Mouse (Mus musculus) hindbrain, postnatal 0 days (tissue): Measurements from ENCODE around the gene Anapc13. TPM values are rescaled to one million over a fixed set of nuclear protein-coding genes. Genes with fewer than 3 reads are reported as not detected.

Experiments
- ATAC-seq: fragments of 200-750 bp; cut with Nextera tagmentation; 2 replicates; pipeline ENCODE4 v1.8.0; 2017; ENCODE audit warnings: mild to moderate bottlenecking, moderate TSS enrichment, moderate library complexity
- DNase-seq: peaks from one replicate; pipeline ENCODE4 v3.0.0-alpha.2; 2015; ENCODE audit warnings: low spot score
- H3K27ac ChIP-seq: fragments of 300-500 bp; sonication (generic); 2 replicates; pipeline ENCODE4 v1.5.1; 2014; ENCODE audit warnings: mild to moderate bottlenecking
- H3K27me3 ChIP-seq: fragments of 300-500 bp; sonication (generic); 2 replicates; pipeline ENCODE4 v1.6.1; 2014; ENCODE audit warnings: low read length, mixed read lengths; ENCODE audit not compliant: insufficient read depth
- H3K36me3 ChIP-seq: fragments of 300-500 bp; sonication (generic); 2 replicates; pipeline ENCODE4 v1.6.1; 2014; ENCODE audit warnings: low read length, mixed read lengths; ENCODE audit not compliant: insufficient read depth
- H3K4me1 ChIP-seq: fragments of 300-500 bp; sonication (generic); 2 replicates; pipeline ENCODE4 v1.6.1; 2014; ENCODE audit warnings: antibody characterized with exemption, low read length, mixed read lengths; ENCODE audit not compliant: insufficient read depth
- H3K4me2 ChIP-seq: fragments of 300-500 bp; sonication (generic); 2 replicates; pipeline ENCODE4 v1.6.1; 2014; ENCODE audit warnings: low read depth, mild to moderate bottlenecking, low read length, moderate library complexity, mixed read lengths
- H3K4me3 ChIP-seq: fragments of 300-500 bp; sonication (generic); 2 replicates; pipeline ENCODE4 v1.5.1; 2014; ENCODE audit warnings: low read length
- H3K9ac ChIP-seq: fragments of 300-500 bp; sonication (generic); replicated peaks from 2 replicates; pipeline ENCODE4 v1.6.1; 2014; ENCODE audit warnings: mild to moderate bottlenecking, low read length, moderate library complexity, mixed read lengths
- H3K9me3 ChIP-seq: fragments of 300-500 bp; sonication (generic); 2 replicates; pipeline ENCODE4 v1.6.1; 2016; ENCODE audit warnings: low read length, mixed read lengths
- CTCF ChIP-seq: IDR thresholded peaks from 2 replicates; pipeline ENCODE4 v1.5.1; 2016; ENCODE audit warnings: antibody characterized with exemption, control low read depth, low read depth
- WGBS: fragments of 180-500 bp; shearing (Covaris S2); extraction: QIAGEN DNeasy Blood & Tissue Kit; methylation state at CpG from one replicate; pipeline ENCODE4 v1.1.7; 2014; 5-methylcytosine and 5-hydroxymethylcytosine counted together
- polyA plus RNA-seq: library from polyadenylated mRNA; unstranded; fragments of >200 nt; fragmentation: Nextera tagmentation; extraction: Ambion mirVana; gene quantifications from 2 replicates; pipeline ENCODE4 v1.2.1, GENCODE M21; 2015
- total RNA-seq: library from RNA; depleted of rRNA; stranded (reverse); fragments of >200 nt; gene quantifications from 2 replicates; pipeline ENCODE4 v1.2.3, GENCODE M21; 2014; rRNA removed

The Anapc13 gene
- total and polyA plus RNA-seq, 2 experiments from 2014 or later = 22.0 to 170 TPM

DNA sequence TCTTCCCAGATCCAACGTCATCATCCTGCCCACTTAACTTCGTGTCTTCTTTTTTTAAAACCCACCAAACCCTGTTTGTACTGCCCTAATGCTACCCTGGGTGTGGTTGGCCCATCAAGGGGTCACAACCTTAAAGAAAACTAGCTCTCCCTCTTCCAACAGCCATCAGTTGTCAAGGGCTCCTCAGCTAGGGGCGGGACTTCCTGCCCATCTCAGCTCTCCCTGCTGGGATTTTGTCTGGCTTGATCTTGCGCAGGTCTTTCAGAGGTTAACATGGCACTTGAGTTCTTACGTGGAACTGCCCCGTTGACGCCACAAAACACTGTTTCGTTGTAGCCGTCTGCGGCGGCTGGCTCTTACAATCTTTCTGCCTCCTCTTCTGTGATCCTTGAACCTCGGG, 42.8 kb downstream of the Anapc13 start:
- no peak overlapping the region for H3K27ac ChIP-seq
- ATAC-seq (no peak), DNase-seq (no peak)
- H3K4me3 ChIP-seq = no peak overlapping the region
- no peak overlapping the region for H3K9ac ChIP-seq
- no peaks in the 10 kb centered on the region for H3K27me3 ChIP-seq
- H3K9me3 ChIP-seq = no peaks in the 10 kb centered on the region
- H3K4me2 ChIP-seq = no peak overlapping the region
- WGBS = 91% methylated on average over 12 of the region's 12 CpGs
- H3K36me3 ChIP-seq = no peaks in the 10 kb centered on the region
- no peaks in the 10 kb centered on the region for H3K4me1 ChIP-seq
- TF ChIP-seq CTCF = no peak

DNA sequence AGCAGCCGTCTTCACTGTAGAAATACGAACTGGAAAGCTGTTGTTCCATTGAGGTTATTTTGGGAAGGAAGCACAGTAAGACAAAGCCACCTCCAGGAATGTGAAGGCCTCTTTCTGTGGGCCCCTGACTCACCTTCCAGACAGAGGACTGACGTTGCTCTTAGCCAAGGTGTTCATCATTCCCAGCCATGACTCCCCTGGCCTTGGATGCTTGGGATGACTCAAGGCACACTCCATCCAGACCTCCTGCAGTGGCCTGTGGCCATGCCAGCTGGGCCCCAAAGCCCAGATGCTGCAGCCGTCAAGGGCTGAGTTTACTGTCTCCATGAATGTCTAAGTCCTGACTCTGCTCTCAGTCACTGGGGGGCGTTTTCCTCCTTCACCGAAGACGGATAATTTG, 47.3 kb downstream of the Anapc13 start:
- no peaks in the 10 kb centered on the region for H3K36me3 ChIP-seq
- WGBS = 61% methylated on average over 7 of the region's 7 CpGs

DNA sequence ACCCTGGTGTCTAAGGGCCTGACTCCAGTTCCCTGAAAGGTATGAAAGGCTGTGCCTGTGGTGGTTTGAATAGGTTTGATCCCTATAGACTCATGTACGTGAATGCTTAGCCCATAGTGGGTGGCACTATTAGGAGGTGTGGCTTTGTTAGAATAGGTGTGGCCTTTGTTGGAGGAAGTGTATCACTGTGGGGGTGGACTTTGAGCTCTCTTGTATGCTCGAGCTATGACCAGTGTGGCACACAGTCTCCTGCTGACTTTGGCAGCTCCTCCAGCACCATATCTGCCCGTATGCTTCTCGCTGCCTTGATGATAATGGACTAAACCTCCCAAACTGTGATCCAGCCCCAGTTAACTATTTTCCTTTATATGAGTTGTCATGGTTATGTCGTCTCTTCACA, 49.8 kb downstream of the Anapc13 start:
- Histone ChIP-seq H3K36me3 (no peaks in the 10 kb centered on the region), H3K9ac (no peak overlapping the region), H3K27ac (no peak overlapping the region), H3K4me3 (no peak overlapping the region), H3K27me3 (no peaks in the 10 kb centered on the region), H3K9me3 (no peaks in the 10 kb centered on the region), H3K4me2 (no peak overlapping the region), H3K4me1 (no peaks in the 10 kb centered on the region)
- DNase-seq (no peak), ATAC-seq (no peak)
- TF ChIP-seq CTCF = no peak
- WGBS = 75% methylated on average over 5 of the region's 5 CpGs

More for the DNA sequence above, 47.3 kb downstream of the Anapc13 start:
- Histone ChIP-seq H3K9ac (no peak overlapping the region), H3K4me3 (no peak overlapping the region), H3K4me1 (no peaks in the 10 kb centered on the region), H3K27ac (no peak overlapping the region), H3K9me3 (no peaks in the 10 kb centered on the region), H3K4me2 (no peak overlapping the region), H3K27me3 (no peaks in the 10 kb centered on the region)
- DNase-seq (no peak), ATAC-seq (no peak)
- no peak for TF ChIP-seq CTCF

- DNase-seq (no peak), ATAC-seq (no peak)
- no peaks in the 10 kb centered on the region for H3K36me3 ChIP-seq
- no peak overlapping the region for H3K27ac ChIP-seq
- no peak for TF ChIP-seq CTCF
- H3K4me2 ChIP-seq = no peak overlapping the region
- WGBS = 49% methylated on average over 7 of the region's 7 CpGs
- H3K4me1 ChIP-seq = no peaks in the 10 kb centered on the region
- no peaks in the 10 kb centered on the region for H3K27me3 ChIP-seq
- H3K9me3 ChIP-seq = no peaks in the 10 kb centered on the region
- no peak overlapping the region for H3K9ac ChIP-seq
- H3K4me3 ChIP-seq = no peak overlapping the region
Observed at GRCm38 (mm10) chr9:102681470-102681869, 55.4 kb downstream of the Anapc13 start.

Other genes with a start within 250 kb of the Anapc13 start
- gene Ky, start 120.5 kb upstream of the Anapc13 start, total RNA-seq = 2.3 and 5.3 TPM in 2 replicates
- 0.54 and 1.1 TPM in 2 replicates for gene Ky, start 120.5 kb upstream of the Anapc13 start, polyA plus RNA-seq
- 6.0 and 15.3 TPM in 2 replicates for gene Cep63, start 238 bp downstream of the Anapc13 start, total RNA-seq
- 33.7 and 37.7 TPM in 2 replicates for gene Cep63, start 238 bp downstream of the Anapc13 start, polyA plus RNA-seq
- gene Amotl2, start 90.4 kb downstream of the Anapc13 start, total RNA-seq = 116 and 162 TPM in 2 replicates
- gene Amotl2, start 90.4 kb downstream of the Anapc13 start, polyA plus RNA-seq = 27.3 and 31.0 TPM in 2 replicates
- 41.4 and 47.7 TPM in 2 replicates for gene Ryk, start 208.6 kb downstream of the Anapc13 start, total RNA-seq
- 9.3 and 10.2 TPM in 2 replicates for gene Ryk, start 208.6 kb downstream of the Anapc13 start, polyA plus RNA-seq